In genomic region chr11:60536180-60536858, GRCm38 (mm10) we compare ENCODE assay signal across 8 mouse cellular contexts. TPM values are rescaled to one million over a fixed set of nuclear protein-coding genes. Genes with fewer than 3 reads are reported as not detected.
A peak's percentile ranks its signal among the peaks of the same experiment; 100 is the strongest.
DNase-seq lines count a peak whose midpoint lies in the region; ATAC-seq lines count a peak whose summit lies in the region.

Gene Alkbh5 (plus strand): TSS chr11:60536381.

- H3K27ac ChIP-seq in stomach, embryonic 15.5 days: peak within 1 kb of the TSS; percentile 99

- WGBS in stomach, embryonic 15.5 days: 22% methylated on average over 9 of the region's 9 CpGs

- no peaks in the 10 kb centered on the region for H3K27me3 ChIP-seq in stomach, embryonic 15.5 days (replicated peaks)

- peak within 1 kb of the TSS; percentile 87 for H3K4me3 ChIP-seq in stomach, embryonic 15.5 days (replicated peaks)

- peak within 1 kb of the TSS; percentile 25 for H3K9ac ChIP-seq in stomach, embryonic 15.5 days

- intact Hi-C loops in left cerebral cortex, postnatal 36 days (cut with DNase I): loop anchor here (2.0 to 10.0 kb wide), 2 partner anchors 82 to 158 kb away; partner anchors contain the start of genes Drg2 and Llgl1

- peak; percentile 28 for DNase-seq in A20 (ENCODE audit: low read depth, low spot score)
- DNase-seq in embryo, embryonic 11 days: peak; percentile 49
- no peak for DNase-seq in gastrocnemius, postnatal 25 days
- peak; percentile 35 to 36 for DNase-seq in left cerebral cortex, postnatal 36 days (ENCODE audit: low spot score in 2 of 2)

- no peak for ATAC-seq in activated CD4-positive, CD25-positive, alpha-beta regulatory T cell, adult 4 months
- no peak for ATAC-seq in inflammation-experienced regulatory T-cells, adult 6 months
- ATAC-seq in megakaryocyte-erythroid progenitor cell, adult 5-6 weeks (replicated peaks; ENCODE audit: low FRiP score, low TSS enrichment, poor library complexity, severe bottlenecking): no peak
- ATAC-seq in stomach, embryonic 15.5 days (ENCODE audit: insufficient read depth, low FRiP score, low read depth): no peak

- peaks cover 18% of the 10 kb centered on the region for H3K4me1 ChIP-seq in stomach, embryonic 15.5 days

- no peaks in the 10 kb centered on the region for H3K36me3 ChIP-seq in stomach, embryonic 15.5 days

- H3K4me2 ChIP-seq in stomach, embryonic 15.5 days: peak within 1 kb of the TSS; percentile 61

- H3K9me3 ChIP-seq in stomach, embryonic 15.5 days: no peaks in the 10 kb centered on the region

RNA-seq across cellular contexts. Expression of gene Alkbh5, which starts in this region (rescaled TPM):
- polyA plus RNA-seq in activated CD4-positive, CD25-positive, alpha-beta regulatory T cell, adult 4 months (2017; shearing (Covaris generic)): 10 to 100 TPM; 31.4 to 40.9 TPM
- 10 to 100 TPM; 89.1 to 99.7 TPM for total RNA-seq in gastrocnemius, postnatal 25 days (2021)
- polyA plus RNA-seq in inflammation-experienced regulatory T-cells, adult 6 months (2017; shearing (Covaris generic)): 10 to 100 TPM; 29.6 to 44.0 (median 41.0) TPM
- total RNA-seq in left cerebral cortex, postnatal 36 days (2021): 10 to 100 TPM; 54.6 to 55.8 TPM
- 33.5 and 37.7 TPM in 2 replicates for total RNA-seq in megakaryocyte-erythroid progenitor cell, adult 5-6 weeks (2014; fragmentation: Nextera tagmentation)
- total RNA-seq in megakaryocyte-erythroid progenitor cell, adult 5-6 weeks (2017): 25.4 and 28.1 TPM in 2 replicates
- 40.9 and 41.2 TPM in 2 replicates for polyA plus RNA-seq in stomach, embryonic 15.5 days (2015; fragmentation: Nextera tagmentation; extraction: Ambion mirVana)
